Mouse (Mus musculus): Measurements from ENCODE around the gene Pigl.

Pigl gene

DNA sequence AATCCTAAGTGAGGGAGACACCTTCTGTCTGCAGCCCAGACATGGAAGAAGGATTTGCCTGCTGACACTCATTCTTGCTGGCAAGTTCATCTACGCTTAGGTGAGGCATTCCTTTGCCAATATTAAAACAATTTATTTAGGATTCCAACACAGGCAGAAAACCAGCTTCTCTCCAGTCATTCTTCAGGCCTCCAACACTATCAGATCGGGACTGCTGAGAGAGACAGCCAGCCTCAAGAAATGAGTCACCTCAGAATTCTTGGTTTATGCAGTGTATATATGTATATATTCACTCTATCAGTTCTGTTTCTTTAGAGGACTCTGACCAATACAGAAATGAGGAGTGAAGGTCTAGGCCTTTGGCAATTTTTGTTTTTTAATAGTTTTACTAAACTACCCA lies 105.3 kb downstream of the Pigl start:
- no peak for DNase-seq

Measured in thymus, postnatal 25 days (tissue).